Mouse (Mus musculus) urinary bladder, adult 18-20 months (tissue): ENCODE results near the gene Gpr68.

Experiments
- DNase-seq, 2 experiments: peaks; one replicate each; pipeline ENCODE4 v3.0.0; 2022; ENCODE audit warnings: low spot score in 2 of 2, mixed read lengths in 2 of 2

The Gpr68 gene

GRCm38 (mm10) chr12:100831629-100832325 is 76.2 kb downstream of the Gpr68 start:
- no peak for DNase-seq

GRCm38 (mm10) chr12:100831021-100831420 is 77.0 kb downstream of the Gpr68 start:
- DNase-seq: no peak
